Mouse (Mus musculus) frontal cortex, postnatal 36 days (tissue): Measurements from ENCODE around the gene Hoxd11.

Experiments used
- DNase-seq, 2 experiments: peaks; one replicate each; pipeline ENCODE4 v3.0.0; 2022; ENCODE audit warnings: low spot score in 2 of 2

Gene Hoxd11

DNA sequence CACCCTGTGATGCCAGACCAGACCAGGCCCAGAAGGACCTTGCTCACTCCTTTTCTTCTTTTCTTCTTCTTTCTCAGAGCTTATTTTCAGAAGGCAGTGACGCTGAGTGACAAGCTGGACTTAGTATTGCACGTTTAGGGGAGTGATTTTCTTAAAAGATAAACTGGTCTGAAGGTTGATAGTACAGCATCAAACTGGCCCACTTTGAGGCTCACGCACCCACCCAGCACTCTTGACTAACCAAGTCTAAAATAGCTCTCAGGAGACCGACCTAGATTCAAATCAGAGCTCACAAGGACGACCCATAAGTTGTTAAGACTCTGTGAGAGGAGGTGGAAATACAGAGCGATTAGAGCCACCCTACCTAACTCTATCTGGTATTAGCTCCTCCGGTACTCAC, 12.9 kb upstream of the Hoxd11 start:
- DNase-seq = no peak

DNA sequence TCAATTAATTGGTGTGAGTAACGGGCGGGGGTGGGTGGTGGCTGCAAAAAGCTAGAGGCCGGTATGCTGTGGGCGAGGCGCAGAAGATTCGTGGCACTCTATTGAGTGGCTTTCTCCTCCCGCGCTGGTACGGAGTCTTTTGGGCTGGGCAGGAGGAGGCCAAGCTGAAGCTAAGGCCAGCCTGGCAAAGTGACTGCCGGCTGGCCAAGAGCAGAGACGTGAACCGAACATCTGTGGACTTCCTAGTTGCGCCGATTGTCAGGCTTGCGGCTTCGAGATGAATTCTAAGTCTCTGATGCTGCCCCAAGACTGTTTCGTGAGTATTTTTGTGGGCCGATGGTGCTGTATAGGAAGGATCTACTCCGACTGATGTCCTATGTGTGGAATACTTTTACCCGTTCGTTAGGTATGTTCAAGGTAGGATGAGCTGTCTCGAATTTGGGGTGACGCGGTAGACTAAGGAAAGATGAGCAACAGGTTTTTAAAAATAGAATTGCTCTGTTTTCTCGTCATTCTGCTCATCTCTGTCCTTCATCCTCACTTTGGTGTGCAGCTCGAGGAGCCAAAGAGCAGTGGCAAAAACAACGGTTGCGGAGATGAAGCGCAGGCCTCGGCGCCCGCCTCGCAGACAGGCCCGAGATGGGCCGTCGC, 12.0 kb upstream of the Hoxd11 start:
- DNase-seq = no peak

GRCm38 (mm10) chr2:74667842-74668357, 11.5 kb upstream of the Hoxd11 start, which contains the start of gene Hoxd13:
Hoxd13 (plus strand) TSS chr2:74668310.
- DNase-seq = no peak

- DNase-seq = no peak
Observed at GRCm38 (mm10) chr2:74668370-74669229, 10.8 kb upstream of the Hoxd11 start.

- no peak for DNase-seq
Observed at GRCm38 (mm10) chr2:74669230-74669578, 10.2 kb upstream of the Hoxd11 start.

- no peak for DNase-seq
Observed at GRCm38 (mm10) chr2:74669650-74670235, 9.6 kb upstream of the Hoxd11 start.

DNA sequence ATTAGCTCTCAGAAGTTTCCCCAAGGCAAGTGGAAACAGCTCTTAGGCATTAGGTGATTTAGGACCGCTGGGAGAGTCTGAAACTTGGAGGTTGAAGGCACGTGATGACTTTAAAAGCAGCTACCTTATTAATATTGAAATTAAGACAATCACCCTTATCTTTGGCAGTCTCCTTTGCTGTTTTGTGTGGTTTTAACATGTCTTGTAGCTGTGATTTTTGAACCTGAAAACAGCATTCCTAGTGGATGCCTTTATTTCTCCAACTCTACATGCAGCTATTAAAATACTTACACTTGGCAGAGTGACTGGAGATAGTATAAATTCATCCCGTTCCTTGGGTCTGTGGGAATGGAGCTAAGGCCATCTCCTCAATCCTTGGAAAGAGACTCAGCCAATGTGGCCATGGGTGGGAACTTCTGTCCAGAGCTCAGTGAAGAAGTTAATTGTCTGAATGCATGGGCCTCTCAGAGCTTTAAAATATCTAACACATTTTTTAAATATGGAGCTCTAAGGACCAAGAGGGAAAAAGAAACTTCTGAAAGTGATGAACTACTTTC, 8.6 kb upstream of the Hoxd11 start:
- no peak for DNase-seq

DNA sequence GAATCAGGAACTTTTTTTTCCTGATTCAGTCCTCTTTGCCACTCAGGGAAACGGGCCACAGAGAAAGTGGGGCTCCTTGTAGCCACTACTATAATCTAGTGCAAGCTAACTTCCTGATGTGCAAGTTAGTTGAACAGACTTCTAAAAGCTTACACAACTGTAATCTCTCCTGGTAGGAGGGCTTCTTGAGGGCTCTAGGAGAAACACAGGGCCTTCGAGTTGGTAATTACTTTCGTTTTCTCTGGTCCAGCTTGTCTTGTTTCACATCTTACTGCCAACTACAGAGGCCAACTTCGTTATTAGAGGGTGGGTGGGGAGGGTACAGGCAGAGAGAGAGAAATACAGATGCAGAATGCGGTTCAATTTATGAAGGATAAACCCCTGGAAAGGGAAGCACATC, 7.5 kb upstream of the Hoxd11 start:
- no peak for DNase-seq

GRCm38 (mm10) chr2:74672481-74673362, 6.6 kb upstream of the Hoxd11 start:
- no peak for DNase-seq

DNA sequence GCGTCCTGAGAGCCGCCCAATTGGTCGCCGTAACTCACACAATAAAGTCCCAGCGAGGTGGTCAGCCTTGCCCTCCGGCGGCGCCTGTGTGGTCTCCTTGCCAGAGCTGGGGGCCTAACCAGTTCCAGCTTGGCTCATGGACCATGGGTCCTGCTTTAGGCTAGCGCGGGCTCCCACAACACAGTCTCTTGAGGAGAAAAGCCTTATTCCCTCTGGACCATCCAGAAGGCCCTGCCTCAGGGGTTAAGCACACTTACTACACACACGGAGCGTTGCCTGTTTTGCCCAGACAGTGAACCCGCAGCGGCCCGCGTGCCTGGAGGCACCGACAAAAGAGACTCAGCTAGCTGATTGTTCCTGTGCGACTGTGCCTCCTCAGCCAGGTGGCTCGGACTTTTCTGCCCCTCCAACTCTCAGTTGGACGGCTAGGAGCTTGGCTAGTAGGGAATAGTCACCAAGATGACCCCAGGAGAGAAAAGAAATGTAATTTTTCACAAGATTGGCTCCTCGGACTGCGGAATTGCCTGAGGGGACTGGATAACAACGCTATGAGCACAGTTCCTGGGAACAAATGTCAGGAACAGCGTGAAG, 5.4 kb upstream of the Hoxd11 start:
- DNase-seq = no peak

DNA sequence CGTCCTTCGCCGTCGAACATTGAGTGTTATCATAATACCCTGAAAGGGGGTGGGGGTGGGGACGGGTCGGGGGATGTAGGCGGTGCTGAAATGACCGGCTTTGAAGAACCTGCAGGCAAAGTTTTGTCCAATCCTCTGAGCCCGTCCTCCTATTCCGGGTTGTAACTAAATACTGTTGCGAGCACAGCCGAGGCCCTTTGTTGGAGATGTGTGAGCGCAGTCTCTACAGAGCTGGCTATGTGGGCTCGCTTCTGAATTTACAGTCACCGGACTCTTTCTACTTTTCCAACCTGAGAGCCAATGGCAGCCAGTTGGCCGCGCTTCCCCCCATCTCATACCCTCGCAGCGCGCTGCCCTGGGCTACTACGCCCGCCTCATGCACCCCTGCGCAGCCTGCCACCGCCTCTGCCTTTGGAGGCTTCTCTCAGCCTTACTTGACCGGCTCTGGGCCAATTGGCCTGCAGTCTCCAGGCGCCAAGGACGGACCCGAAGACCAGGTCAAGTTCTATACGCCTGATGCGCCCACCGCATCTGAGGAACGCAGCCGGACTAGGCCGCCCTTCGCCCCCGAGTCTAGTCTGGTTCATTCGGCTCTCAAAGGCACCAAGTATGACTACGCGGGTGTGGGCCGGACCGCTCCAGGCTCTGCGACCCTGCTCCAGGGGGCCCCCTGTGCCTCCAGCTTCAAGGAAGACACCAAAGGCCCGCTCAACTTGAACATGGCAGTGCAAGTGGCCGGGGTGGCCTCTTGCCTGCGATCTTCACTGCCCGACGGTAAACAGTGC, 4.3 kb upstream of the Hoxd11 start, which contains the start of gene Hoxd12:
Gene Hoxd12 (plus strand): TSS at position 133 of the 785 bp plus-strand sequence.
- DNase-seq = no peak

DNA sequence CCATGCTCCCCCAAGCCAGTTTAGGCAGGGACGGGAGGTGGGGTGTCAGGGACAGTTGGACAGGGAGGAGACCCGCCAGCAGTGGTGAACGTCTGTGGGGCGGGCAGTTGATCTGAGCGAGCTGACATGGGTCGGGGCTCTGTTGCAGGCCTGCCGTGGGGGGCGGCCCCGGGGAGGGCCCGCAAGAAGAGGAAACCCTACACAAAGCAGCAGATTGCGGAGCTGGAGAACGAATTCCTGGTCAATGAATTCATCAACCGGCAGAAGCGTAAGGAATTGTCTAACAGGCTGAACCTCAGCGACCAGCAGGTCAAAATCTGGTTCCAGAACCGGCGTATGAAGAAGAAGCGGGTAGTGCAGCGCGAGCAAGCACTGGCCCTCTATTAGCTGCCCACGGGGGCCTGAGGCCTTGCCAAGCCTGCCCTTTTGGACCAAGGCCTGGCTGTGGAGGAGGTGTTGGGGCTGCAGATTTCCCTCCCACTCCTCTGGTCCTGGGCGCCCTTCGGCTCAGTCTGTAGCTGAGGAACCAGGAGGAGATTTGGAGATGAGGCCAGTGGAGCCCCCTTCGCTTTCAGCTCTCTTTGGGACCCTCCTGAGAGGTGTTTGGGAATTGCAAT, 3.6 kb upstream of the Hoxd11 start:
- no peak for DNase-seq

GRCm38 (mm10) chr2:74676376-74677052, 2.8 kb upstream of the Hoxd11 start:
- no peak for DNase-seq

DNA sequence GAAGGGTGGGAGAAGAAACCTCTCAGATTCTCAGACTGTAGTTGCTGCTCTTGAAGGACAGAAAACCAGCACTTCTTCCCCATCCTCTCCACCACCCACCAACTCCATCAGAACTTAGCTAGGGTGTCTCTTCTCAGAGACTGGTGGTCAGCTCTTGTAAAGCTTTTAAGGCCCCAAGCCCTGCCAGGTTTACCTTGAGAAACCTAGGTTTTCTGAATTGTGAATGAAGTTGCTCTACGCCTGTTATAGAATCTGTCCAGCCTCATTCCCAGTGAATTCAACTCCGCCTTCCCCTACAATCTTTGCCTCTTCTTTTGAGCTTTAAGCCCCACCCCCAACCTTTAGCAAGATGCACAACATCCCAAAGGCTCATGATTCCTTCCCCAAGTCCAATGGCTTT, 2.3 kb upstream of the Hoxd11 start:
- DNase-seq = no peak

- DNase-seq = no peak
Observed at GRCm38 (mm10) chr2:74679596-74679971, 227 bp downstream of the Hoxd11 start.

GRCm38 (mm10) chr2:74679980-74680379, 623 bp downstream of the Hoxd11 start:
- no peak for DNase-seq

DNA sequence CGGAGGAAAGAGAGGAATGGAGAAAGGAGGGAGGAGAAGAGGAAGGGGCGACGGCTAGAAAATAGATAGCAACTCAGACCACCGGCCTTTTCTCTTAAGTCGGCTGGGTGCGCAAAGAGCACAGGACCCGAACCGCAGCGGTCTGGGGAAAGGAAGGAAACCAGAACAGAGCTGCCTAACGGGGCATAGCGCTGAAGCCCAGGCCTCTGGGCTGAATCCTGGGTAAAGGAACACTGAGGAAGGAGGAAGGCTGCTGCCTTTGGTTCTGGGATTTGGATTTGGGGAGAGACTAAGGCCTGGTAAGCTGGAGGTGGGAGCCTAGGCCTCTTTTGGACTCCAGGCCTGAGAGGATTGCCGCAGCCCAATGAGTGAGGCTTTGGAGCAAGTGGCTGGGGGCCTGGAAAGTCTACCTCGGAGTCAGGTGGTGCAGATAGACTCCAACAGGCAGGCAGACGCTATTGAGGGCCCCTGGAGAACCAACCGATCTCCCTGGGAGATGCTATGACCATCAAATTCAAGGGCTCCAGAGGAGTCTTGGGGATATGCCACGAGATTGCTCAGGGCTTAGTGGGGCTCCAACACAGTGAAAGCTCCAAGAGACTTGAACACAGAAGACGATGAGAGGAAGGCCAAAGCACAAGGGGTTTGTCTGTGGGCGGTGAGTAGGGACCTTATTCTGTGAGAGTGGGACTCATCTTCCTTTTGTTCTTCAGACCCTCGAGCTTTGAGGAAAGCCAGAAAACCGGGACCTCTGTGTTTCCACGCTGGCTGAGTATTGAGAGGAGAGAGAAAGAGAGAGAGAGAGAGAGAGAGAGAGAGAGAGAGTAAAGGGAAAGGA, 1.4 kb downstream of the Hoxd11 start:
- no peak for DNase-seq
